In the genomic region with DNA sequence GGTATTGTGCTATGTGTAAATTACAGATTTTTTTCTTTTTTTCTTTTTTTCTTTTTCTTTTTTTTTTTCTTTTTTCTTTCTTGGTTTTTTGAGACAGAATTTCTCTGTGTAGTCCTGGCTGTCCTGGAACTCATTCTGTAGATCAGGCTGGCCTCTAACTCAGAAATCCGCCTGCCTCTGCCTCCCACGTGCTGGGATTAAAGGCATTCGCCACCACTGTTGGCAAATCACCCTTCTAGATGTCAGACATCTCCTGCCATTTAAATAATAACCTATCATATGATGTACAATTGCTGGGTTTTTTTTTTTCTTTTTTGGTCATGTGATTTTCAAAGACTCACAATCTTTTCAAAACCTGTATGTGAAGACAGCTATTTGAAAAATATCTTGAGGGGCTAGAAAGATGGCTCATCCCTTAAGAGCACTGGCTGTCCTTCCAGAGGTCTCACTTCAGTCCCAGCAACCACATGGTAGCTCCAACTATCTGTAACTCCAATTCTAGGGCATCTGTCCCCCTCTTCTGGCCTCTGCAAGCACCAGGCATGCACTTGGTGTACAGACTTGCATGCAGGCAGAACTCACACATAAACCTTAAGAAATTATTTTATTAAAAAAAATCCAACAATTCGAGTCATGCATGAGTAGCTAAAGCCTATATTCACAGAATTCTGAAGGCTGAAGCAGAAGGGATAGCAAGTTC, we compare ENCODE assay signal across 7 mouse cellular contexts. TPM values are rescaled to one million over a fixed set of nuclear protein-coding genes. Genes with fewer than 3 reads are reported as not detected.
DNase-seq lines count a peak whose midpoint lies in the region; ATAC-seq lines count a peak whose summit lies in the region.

No protein-coding gene starts in this region.

- peaks cover 13% of the 10 kb centered on the region for H3K4me1 ChIP-seq in lung, embryonic 16.5 days (replicated peaks; ENCODE audit: control insufficient read depth, insufficient read depth, low read length)
- H3K4me1 ChIP-seq in embryonic facial prominence, embryonic 12.5 days, result peaks cover 6% of the 10 kb centered on the region
- H3K4me1 ChIP-seq in neural tube, embryonic 14.5 days (ENCODE audit: control insufficient read depth, insufficient read depth, low read length), result peaks cover 5% of the 10 kb centered on the region; the same call in 1 of the 2 replicates

- H3K36me3 ChIP-seq in lung, embryonic 16.5 days (ENCODE audit: control insufficient read depth, insufficient read depth, low read length), result no peaks in the 10 kb centered on the region
- no peaks in the 10 kb centered on the region for H3K36me3 ChIP-seq in embryonic facial prominence, embryonic 12.5 days
- H3K36me3 ChIP-seq in neural tube, embryonic 14.5 days (ENCODE audit: control insufficient read depth, insufficient read depth, low read length), result no peaks in the 10 kb centered on the region

- no peaks in the 10 kb centered on the region for H3K27me3 ChIP-seq in lung, embryonic 16.5 days (ENCODE audit: control insufficient read depth, insufficient read depth, low read depth, low read length)
- no peaks in the 10 kb centered on the region for H3K27me3 ChIP-seq in embryonic facial prominence, embryonic 12.5 days
- no peaks in the 10 kb centered on the region for H3K27me3 ChIP-seq in neural tube, embryonic 14.5 days (ENCODE audit: control insufficient read depth, insufficient read depth, low read length)

- no peaks in the 10 kb centered on the region for H3K9me3 ChIP-seq in lung, embryonic 16.5 days (ENCODE audit: control insufficient read depth, low read length)
- no peaks in the 10 kb centered on the region for H3K9me3 ChIP-seq in embryonic facial prominence, embryonic 12.5 days
- H3K9me3 ChIP-seq in neural tube, embryonic 14.5 days (ENCODE audit: control insufficient read depth, low read length), result no peaks in the 10 kb centered on the region

- ATAC-seq in lung, embryonic 16.5 days (ENCODE audit: low read depth), result no peak
- ATAC-seq in embryonic facial prominence, embryonic 12.5 days (ENCODE audit: insufficient number of reproducible peaks, insufficient read depth, low FRiP score, low TSS enrichment), result no peak
- ATAC-seq in neural tube, embryonic 14.5 days (ENCODE audit: low read depth), result no peak

- 73% methylated on average over 4 of the region's 4 CpGs for whole genome bisulfite sequencing in lung, embryonic 16.5 days
- 83% methylated on average over 4 of the region's 4 CpGs for WGBS in embryonic facial prominence, embryonic 12.5 days
- WGBS in neural tube, embryonic 14.5 days, result 82% methylated on average over 4 of the region's 4 CpGs

- no peak for DNase-seq in lung, postnatal 10 days
- DNase-seq in induced T-regulatory cell, adult 2 months (ENCODE audit: low read depth), result peak; percentile 46
- DNase-seq in layer of hippocampus, adult 18-20 months (ENCODE audit: low spot score in 2 of 2), result no peak
- no peak for DNase-seq in layer of hippocampus, postnatal 10 days (ENCODE audit: low spot score in 2 of 2)

- H3K4me2 ChIP-seq in lung, embryonic 16.5 days (ENCODE audit: low read depth, low read length), result peak overlapping the region; percentile 70
- peak overlapping the region; percentile 54 for H3K4me2 ChIP-seq in embryonic facial prominence, embryonic 12.5 days (replicated peaks)
- H3K4me2 ChIP-seq in neural tube, embryonic 14.5 days (ENCODE audit: low read depth, low read length), result peak overlapping the region; percentile 52

- no peak overlapping the region for H3K27ac ChIP-seq in lung, embryonic 16.5 days (ENCODE audit: low read length)
- H3K27ac ChIP-seq in embryonic facial prominence, embryonic 12.5 days, result no peak overlapping the region; the same call in 1 of the 2 replicates
- no peak overlapping the region for H3K27ac ChIP-seq in neural tube, embryonic 14.5 days (ENCODE audit: low read depth, low read length)

- H3K4me3 ChIP-seq in lung, embryonic 16.5 days (ENCODE audit: low read length), result peak overlapping the region; percentile 99
- H3K4me3 ChIP-seq in embryonic facial prominence, embryonic 12.5 days, result no peak overlapping the region
- H3K4me3 ChIP-seq in neural tube, embryonic 14.5 days (ENCODE audit: low read depth, low read length), result peak overlapping the region; percentile 86

- no peak overlapping the region for H3K9ac ChIP-seq in lung, embryonic 16.5 days (ENCODE audit: low read length)
- no peak overlapping the region for H3K9ac ChIP-seq in embryonic facial prominence, embryonic 12.5 days
- H3K9ac ChIP-seq in neural tube, embryonic 14.5 days (replicated peaks; ENCODE audit: low read depth, low read length), result no peak overlapping the region

RNA-seq across cellular contexts. Expression of a gene that starts 2.3 kb away (rescaled TPM):
- polyA plus RNA-seq in lung, embryonic 16.5 days (2015; fragmentation: Nextera tagmentation; extraction: Ambion mirVana), result 13.6 and 15.1 TPM in 2 replicates
- polyA plus RNA-seq in embryonic facial prominence, embryonic 12.5 days (2016; fragmentation: Nextera tagmentation; extraction: Ambion mirVana), result 25.0 and 27.6 TPM in 2 replicates
- 47.7 and 47.8 TPM in 2 replicates for polyA plus RNA-seq in neural tube, embryonic 14.5 days (2014; fragmentation: Nextera tagmentation; extraction: Ambion mirVana)
- total RNA-seq in layer of hippocampus, adult 18-20 months (2021), result 100 to 1,000 TPM; 123 to 128 TPM
- total RNA-seq in layer of hippocampus, postnatal 10 days (2021), result 100 to 1,000 TPM; 119 to 121 TPM
